Mouse (Mus musculus) brain, embryonic 14.5 days (tissue): ENCODE measurements around the gene Nr2f6. TPM values are rescaled to one million over a fixed set of nuclear protein-coding genes. Genes with fewer than 3 reads are reported as not detected.

Experiments used
- DNase-seq: peaks from one replicate; pipeline ENCODE4 v3.0.0-alpha.2; 2011; ENCODE audit warnings: low read depth
- CTCF ChIP-seq: fragments of 200-500 bp; IDR thresholded peaks from 2 replicates; pipeline ENCODE4 v1.5.1; 2012; ENCODE audit warnings: inconsistent platforms, mild to moderate bottlenecking, moderate library complexity, borderline replicate concordance; ENCODE audit not compliant: insufficient read depth, insufficient read length; ENCODE audit errors: extremely low read depth
- POLR2A ChIP-seq: fragments of 200-500 bp; IDR thresholded peaks from 2 replicates; pipeline ENCODE4 v1.6.1; 2012; ENCODE audit warnings: mild to moderate bottlenecking, inconsistent platforms, borderline replicate concordance; ENCODE audit not compliant: poor library complexity, insufficient read depth, insufficient read length, severe bottlenecking; ENCODE audit errors: extremely low read depth
- polyA plus RNA-seq: library from polyadenylated mRNA; depleted of rRNA; stranded (reverse); fragments of >200 nt; gene quantifications from 2 replicates; pipeline ENCODE4 v1.2.3, GENCODE M21; 2012; rRNA removed

Gene Nr2f6
- polyA plus RNA-seq = 59.4 and 61.5 TPM in 2 replicates

DNA sequence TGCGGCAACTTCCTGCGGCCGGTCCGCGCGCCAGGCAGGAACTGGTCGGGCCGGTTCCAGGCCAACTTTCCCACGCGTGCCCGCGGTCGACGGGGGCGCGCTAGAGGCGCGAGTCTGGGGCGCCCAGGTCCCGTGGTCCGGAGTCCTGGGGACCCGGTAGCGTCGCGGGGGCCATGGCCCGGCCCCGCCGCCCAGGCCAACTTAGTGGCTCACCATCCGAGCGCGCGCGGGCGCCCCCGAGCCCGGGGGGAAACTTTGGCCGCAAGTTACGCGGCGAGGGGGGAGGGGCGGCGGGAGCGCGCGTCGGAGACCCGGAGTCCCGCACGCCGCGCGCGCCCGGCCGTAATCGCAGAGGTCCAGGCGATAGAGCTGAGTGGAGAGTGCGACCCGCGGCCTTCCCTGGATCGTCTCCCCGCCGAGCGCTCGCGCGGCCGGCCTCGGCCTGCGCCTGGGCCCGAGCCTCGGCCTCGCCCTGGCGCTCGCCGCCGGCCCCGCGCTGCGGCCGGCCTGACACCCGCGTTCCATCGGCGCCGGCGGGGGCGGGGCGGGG is at the start of gene Nr2f6:
Gene Nr2f6 (minus strand): TSS at position 540 of the 550 bp plus-strand sequence.
- TF ChIP-seq POLR2A (0 out of 2 replicates have a peak, but pooled peaks have one; percentile 13), CTCF (no peak)
- DNase-seq = peak; percentile 75

DNA sequence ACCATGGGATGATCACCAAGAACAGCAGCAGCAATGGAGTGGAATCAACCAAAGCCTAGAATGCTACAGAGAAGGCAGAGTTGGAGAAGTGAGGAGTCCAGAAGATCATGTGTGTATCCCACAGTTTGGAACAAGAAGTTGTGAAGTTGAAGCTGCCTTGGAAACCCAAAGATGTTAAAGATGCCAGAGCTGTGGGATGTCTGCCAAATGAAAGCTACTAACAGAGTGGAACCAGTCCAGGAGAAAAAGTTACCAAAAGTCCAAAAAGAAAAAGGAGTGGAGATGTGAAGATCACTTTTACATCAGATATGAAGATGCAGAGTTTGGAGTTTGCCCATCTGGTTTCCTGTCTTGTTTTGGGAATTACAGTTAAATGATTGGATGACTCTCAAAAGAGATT is 40.4 kb upstream of the Nr2f6 start:
- TF ChIP-seq POLR2A (no peak), CTCF (no peak)
- no peak for DNase-seq

DNA sequence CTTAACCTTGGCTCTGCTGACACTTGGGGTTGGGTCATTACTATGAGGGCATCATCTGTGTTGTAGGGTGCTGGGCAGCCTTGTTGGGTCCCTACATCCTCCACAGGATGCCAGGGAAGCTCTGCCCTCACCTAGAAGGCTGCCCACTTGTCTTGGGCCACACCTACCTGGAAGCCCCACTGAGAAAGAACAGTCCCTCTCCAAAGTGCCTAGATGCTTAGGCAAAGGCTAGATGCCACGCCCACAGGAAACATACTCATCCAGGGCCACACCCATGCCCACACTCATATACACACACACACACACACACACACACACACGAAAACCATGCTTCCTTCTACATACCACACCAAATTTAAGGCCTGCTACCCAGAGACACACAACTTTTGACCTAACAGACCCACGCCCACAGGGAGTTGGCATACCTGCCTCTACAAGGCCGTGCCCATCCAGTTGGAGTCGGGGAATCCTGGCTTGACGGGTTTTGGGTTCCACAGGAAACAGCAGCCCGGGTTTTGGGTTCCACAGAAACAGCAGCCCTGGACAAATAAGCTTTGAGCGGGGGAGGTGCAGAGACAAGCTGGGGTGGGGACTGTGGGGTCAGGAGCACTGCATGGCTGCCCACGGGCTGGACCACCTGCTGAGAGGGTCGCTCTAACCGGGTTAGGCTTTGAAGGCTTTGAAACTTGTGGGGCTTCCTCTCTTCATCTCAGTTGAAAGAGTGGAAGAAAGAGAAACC is 29.9 kb upstream of the Nr2f6 start:
- DNase-seq = no peak

DNA sequence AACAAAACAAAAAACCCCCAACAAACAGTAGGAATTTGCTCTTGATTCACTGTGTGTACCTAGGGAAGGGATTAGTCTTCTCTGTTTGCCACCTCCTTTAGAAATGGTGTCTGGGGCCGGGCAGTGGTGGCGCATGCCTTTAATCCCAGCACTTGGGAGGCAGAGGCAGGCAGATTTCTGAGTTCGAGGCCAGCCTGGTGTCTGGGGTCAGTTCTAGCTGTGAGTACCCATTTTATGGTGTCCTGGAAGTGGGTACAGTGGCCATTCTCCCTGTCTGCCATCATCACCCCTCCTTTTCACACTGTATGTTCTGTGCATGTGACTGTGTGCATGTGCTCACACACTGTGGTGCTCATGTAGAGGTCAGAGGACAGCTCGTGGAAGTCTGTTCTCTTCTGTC is 26.5 kb upstream of the Nr2f6 start:
- TF ChIP-seq CTCF = no peak
- no peak for TF ChIP-seq POLR2A
- DNase-seq = no peak

More for the DNA sequence above, 29.9 kb upstream of the Nr2f6 start:
- TF ChIP-seq POLR2A = no peak
- TF ChIP-seq CTCF = no peak

DNA sequence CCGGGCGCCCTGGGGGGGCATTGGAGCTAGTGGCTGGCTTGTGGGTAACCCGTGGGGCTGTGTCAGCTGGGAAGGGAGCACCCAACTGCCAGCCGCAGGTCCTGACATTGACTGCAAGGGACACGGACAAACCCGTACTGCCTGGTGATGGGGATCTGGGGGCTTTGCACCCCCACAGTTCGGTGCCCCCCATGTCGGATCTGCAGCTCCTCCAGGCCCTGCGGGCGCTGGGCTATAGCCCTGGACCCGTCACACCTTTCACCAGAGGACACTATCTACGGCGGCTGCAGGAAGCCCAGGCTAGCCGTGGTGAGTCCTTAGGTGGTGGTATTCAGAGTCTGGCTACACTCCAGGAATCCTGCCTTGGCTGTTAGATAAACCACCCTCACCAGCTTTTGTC is 25.7 kb upstream of the Nr2f6 start:
- no peak for DNase-seq

DNA sequence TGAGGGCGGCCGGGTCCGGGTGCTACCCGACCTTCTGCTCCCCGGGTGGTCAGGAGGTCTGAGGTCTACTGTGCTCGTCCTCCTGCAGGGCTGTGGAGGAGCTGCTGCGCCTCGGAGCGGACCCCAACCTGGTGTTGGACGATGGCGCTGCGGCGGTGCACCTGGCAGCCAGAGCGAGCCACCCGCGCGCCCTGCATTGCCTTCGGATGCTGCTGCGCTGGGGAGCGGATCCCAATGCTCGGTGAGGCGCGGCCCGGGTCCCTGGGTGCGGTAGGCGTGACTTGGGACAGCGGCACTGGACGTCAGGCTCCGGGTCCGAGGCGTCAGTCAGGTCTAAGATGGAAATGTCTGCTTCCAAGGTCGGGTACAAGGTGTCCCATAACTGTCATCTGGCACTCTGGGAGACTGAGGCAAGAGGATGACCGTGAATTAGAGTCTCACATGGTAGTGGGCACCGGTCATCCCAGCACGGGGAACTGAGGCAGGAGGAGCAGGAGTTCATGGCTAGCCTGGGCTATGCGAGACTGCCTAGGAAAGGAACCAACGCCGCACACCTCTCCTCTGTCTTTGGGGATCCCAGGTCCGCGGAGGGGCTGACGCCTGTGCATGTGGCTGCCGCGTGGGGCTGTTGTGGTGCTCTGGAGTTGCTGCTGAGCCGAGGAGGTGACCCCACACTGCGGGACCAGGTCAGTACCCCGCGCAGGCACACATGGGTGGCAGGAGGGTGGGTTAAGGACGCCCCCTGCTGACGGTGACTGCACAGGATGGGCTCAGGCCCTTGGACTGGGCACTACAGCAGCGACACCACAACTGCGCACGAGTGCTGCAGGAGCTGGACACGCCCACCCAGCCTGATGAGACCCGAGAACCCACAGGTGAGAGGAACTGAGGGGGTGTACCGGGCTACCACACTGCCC is 24.6 kb upstream of the Nr2f6 start:
- no peak for TF ChIP-seq POLR2A
- peak; percentile 69 for TF ChIP-seq CTCF
- DNase-seq = peak; percentile 64

More for the DNA sequence above, 25.7 kb upstream of the Nr2f6 start:
- no peak for TF ChIP-seq CTCF
- no peak for TF ChIP-seq POLR2A

DNA sequence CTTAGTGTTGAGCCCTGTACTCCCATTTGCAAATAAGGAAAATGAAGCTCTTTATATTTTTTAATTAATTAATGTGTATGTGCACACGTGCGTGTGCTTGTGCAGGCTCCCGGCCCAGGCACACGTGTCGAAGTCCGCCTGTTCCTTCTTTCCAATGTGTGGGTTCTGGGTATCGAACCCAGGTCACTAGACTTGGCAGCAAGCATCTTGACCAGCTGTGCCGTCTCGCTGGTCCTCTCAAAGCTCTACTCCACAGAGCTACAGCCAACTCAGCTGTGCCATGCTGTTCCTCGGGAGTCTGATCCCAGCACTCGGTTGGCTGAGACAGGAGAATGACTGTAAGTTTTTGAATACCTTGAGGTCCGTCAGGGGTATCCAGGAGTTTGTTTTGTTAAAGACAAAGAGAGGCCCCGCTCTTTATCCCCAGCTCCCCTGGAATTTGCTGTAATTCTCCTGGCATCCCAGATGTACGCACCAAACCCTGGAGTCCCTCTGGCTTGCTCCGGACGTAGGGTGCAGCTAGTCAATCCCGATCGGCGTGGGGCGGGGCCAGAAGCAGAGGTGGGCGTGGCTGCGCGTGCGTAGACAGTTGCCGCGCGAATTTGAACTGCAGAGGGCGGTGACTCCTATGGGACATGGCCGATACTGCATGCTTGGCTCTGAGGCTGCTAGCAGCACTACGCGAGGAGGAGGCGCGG is 23.8 kb upstream of the Nr2f6 start, which contains the start of gene Ankle1:
Gene Ankle1 (plus strand): TSS at position 610 of the 698 bp plus-strand sequence.
- TF ChIP-seq CTCF (peak; percentile 71), POLR2A (0 out of 2 replicates have a peak, but pooled peaks have one; percentile 13)
- DNase-seq = peak; percentile 96

DNA sequence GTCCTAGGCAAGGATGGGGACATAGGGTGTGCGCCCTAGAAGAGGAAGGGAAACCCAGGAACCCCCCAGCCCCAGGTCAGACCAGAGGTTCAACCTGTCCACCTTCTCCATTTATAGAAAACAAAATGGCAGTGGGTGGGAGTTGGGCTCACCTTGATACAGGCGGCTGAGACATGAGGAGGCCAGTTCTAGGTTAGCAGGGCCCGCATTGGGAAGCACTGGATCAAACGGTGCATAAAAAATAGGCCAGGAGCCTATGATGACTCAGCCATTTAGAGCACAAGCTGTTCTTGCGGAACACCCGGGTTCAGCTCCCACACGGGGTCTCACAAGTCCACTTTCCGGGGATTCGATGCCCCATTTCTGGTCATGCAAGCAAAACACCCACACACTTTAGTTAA is 23.2 kb upstream of the Nr2f6 start:
- peak; percentile 11 for DNase-seq
- TF ChIP-seq POLR2A = no peak
- TF ChIP-seq CTCF = no peak

DNA sequence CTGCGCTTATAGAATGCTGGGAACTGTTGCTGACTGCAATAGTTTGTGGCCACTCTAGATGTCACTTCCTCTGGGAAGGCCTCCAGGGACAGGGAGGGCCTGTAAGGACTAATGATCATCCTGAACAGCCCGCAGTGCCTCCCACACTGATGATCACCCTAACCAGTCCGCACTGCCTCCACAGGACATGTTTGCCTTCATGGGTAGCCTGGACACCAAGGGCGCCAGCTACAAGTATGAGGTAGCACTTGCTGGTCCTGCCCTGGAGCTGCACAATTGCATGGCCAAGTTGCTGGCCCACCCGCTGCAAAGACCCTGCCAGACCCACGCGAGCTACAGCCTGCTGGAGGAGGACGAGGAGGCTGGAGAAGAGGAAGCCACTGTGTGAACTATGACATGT is 22.3 kb upstream of the Nr2f6 start:
- TF ChIP-seq POLR2A (no peak), CTCF (no peak)
- DNase-seq = no peak

DNA sequence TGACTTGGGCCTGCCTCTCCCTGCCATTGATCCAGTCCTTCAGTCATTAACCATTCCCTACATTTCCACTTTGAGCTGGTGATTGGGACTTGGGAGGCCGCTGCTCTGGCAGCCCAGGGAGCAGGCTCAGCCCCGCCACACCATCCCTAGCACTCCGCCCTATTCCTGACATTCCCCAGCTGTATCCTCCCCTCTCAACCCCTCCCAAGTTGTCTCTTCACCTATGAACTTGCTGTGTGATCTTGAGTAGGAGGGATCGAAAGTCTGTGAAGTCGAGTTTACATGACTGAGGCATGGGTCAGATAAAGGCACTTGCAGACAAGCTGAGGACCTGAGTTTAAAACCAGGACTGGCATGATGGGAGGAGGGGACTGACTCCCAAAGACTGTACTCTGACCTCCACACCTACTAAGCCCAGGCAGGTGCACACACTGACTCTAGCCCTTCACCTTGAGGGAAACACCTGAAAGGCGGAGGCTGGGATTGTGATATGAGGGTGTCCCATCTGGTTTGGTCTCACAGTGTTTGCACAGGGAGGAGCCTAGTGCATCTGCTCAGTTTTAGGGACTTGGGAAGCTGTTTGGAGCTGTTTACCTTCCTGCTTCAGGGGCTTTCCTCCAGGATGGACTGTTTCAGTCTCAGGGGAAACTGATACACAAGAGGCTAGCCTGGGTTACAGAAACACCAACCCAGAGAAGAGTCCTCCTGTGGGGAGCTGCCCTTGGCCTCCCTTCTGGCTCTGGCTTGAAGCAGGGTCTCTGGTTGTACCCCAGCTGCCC is 21.5 kb upstream of the Nr2f6 start:
- no peak for DNase-seq
- no peak for TF ChIP-seq POLR2A
- no peak for TF ChIP-seq CTCF
